Mouse (Mus musculus) hindbrain, postnatal 0 days (tissue): Measurements from ENCODE around the gene Rnf187. TPM values are rescaled to one million over a fixed set of nuclear protein-coding genes. Genes with fewer than 3 reads are reported as not detected.

Source experiments
- ATAC-seq: fragments of 200-750 bp; cut with Nextera tagmentation; 2 replicates; pipeline ENCODE4 v1.8.0; 2017; ENCODE audit warnings: mild to moderate bottlenecking, moderate TSS enrichment, moderate library complexity
- DNase-seq: peaks from one replicate; pipeline ENCODE4 v3.0.0-alpha.2; 2015; ENCODE audit warnings: low spot score
- H3K27ac ChIP-seq: fragments of 300-500 bp; sonication (generic); 2 replicates; pipeline ENCODE4 v1.5.1; 2014; ENCODE audit warnings: mild to moderate bottlenecking
- H3K27me3 ChIP-seq: fragments of 300-500 bp; sonication (generic); 2 replicates; pipeline ENCODE4 v1.6.1; 2014; ENCODE audit warnings: low read length, mixed read lengths; ENCODE audit not compliant: insufficient read depth
- H3K36me3 ChIP-seq: fragments of 300-500 bp; sonication (generic); 2 replicates; pipeline ENCODE4 v1.6.1; 2014; ENCODE audit warnings: low read length, mixed read lengths; ENCODE audit not compliant: insufficient read depth
- H3K4me1 ChIP-seq: fragments of 300-500 bp; sonication (generic); 2 replicates; pipeline ENCODE4 v1.6.1; 2014; ENCODE audit warnings: antibody characterized with exemption, low read length, mixed read lengths; ENCODE audit not compliant: insufficient read depth
- H3K4me2 ChIP-seq: fragments of 300-500 bp; sonication (generic); 2 replicates; pipeline ENCODE4 v1.6.1; 2014; ENCODE audit warnings: low read depth, mild to moderate bottlenecking, low read length, moderate library complexity, mixed read lengths
- H3K4me3 ChIP-seq: fragments of 300-500 bp; sonication (generic); 2 replicates; pipeline ENCODE4 v1.5.1; 2014; ENCODE audit warnings: low read length
- H3K9ac ChIP-seq: fragments of 300-500 bp; sonication (generic); replicated peaks from 2 replicates; pipeline ENCODE4 v1.6.1; 2014; ENCODE audit warnings: mild to moderate bottlenecking, low read length, moderate library complexity, mixed read lengths
- H3K9me3 ChIP-seq: fragments of 300-500 bp; sonication (generic); 2 replicates; pipeline ENCODE4 v1.6.1; 2016; ENCODE audit warnings: low read length, mixed read lengths
- CTCF ChIP-seq: IDR thresholded peaks from 2 replicates; pipeline ENCODE4 v1.5.1; 2016; ENCODE audit warnings: antibody characterized with exemption, control low read depth, low read depth
- WGBS: fragments of 180-500 bp; shearing (Covaris S2); extraction: QIAGEN DNeasy Blood & Tissue Kit; methylation state at CpG from one replicate; pipeline ENCODE4 v1.1.7; 2014; 5-methylcytosine and 5-hydroxymethylcytosine counted together
- polyA plus RNA-seq: library from polyadenylated mRNA; unstranded; fragments of >200 nt; fragmentation: Nextera tagmentation; extraction: Ambion mirVana; gene quantifications from 2 replicates; pipeline ENCODE4 v1.2.1, GENCODE M21; 2015
- total RNA-seq: library from RNA; depleted of rRNA; stranded (reverse); fragments of >200 nt; gene quantifications from 2 replicates; pipeline ENCODE4 v1.2.3, GENCODE M21; 2014

The Rnf187 gene
- total and polyA plus RNA-seq, 2 experiments from 2014 or later: 670 to 975 TPM

- no peak overlapping the region for H3K27ac ChIP-seq
- 0 out of 2 replicates have a peak, but pooled peaks cover 1% of the 10 kb centered on the region for H3K4me1 ChIP-seq
- H3K4me2 ChIP-seq: no peak overlapping the region
- no peaks in the 10 kb centered on the region for H3K9me3 ChIP-seq
- no peak overlapping the region for H3K9ac ChIP-seq
- TF ChIP-seq CTCF: peak; percentile 57
- H3K27me3 ChIP-seq: no peaks in the 10 kb centered on the region
- ATAC-seq: peak; percentile 41
- H3K36me3 ChIP-seq: peaks cover 45% of the 10 kb centered on the region; the same call in 1 of the 2 replicates
- H3K4me3 ChIP-seq: no peak overlapping the region
- WGBS: 64% methylated on average over 4 of the region's 4 CpGs
- peak; percentile 44 for DNase-seq
Measured at GRCm38 (mm10) chr11:58931576-58931975, 7.1 kb downstream of the Rnf187 start.

- Histone ChIP-seq H3K4me2 (no peak overlapping the region), H3K36me3 (peaks cover 34% of the 10 kb centered on the region; the same call in 1 of the 2 replicates), H3K27ac (no peak overlapping the region), H3K27me3 (no peaks in the 10 kb centered on the region), H3K9ac (no peak overlapping the region), H3K4me1 (no peaks in the 10 kb centered on the region), H3K9me3 (no peaks in the 10 kb centered on the region), H3K4me3 (no peak overlapping the region)
- ATAC-seq: no peak
- no peak; the same call in 1 of the 2 replicates for TF ChIP-seq CTCF
- 84% methylated on average over 3 of the region's 3 CpGs for WGBS
- DNase-seq: no peak
Measured at GRCm38 (mm10) chr11:58930254-58930653, 8.5 kb downstream of the Rnf187 start.

- no peak overlapping the region for H3K27ac ChIP-seq
- no peak for ATAC-seq
- no peaks in the 10 kb centered on the region for H3K27me3 ChIP-seq
- no peaks in the 10 kb centered on the region for H3K4me1 ChIP-seq
- H3K4me2 ChIP-seq: no peak overlapping the region
- H3K4me3 ChIP-seq: no peak overlapping the region
- TF ChIP-seq CTCF: no peak
- H3K9me3 ChIP-seq: no peaks in the 10 kb centered on the region
- H3K9ac ChIP-seq: no peak overlapping the region
- H3K36me3 ChIP-seq: peaks cover 34% of the 10 kb centered on the region; the same call in 1 of the 2 replicates
- no peak for DNase-seq
- 60% methylated on average over 3 of the region's 3 CpGs for WGBS
Measured at GRCm38 (mm10) chr11:58929641-58930040, 9.1 kb downstream of the Rnf187 start.

- no peaks in the 10 kb centered on the region for H3K9me3 ChIP-seq
- H3K27ac ChIP-seq: no peak overlapping the region
- H3K36me3 ChIP-seq: peaks cover 30% of the 10 kb centered on the region; the same call in 1 of the 2 replicates
- DNase-seq: no peak
- no peak for TF ChIP-seq CTCF
- no peak overlapping the region for H3K4me2 ChIP-seq
- no peak overlapping the region for H3K9ac ChIP-seq
- 86% methylated on average over 4 of the region's 4 CpGs for WGBS
- no peaks in the 10 kb centered on the region for H3K4me1 ChIP-seq
- H3K27me3 ChIP-seq: no peaks in the 10 kb centered on the region
- ATAC-seq: no peak
- H3K4me3 ChIP-seq: no peak overlapping the region
Measured at GRCm38 (mm10) chr11:58929055-58929454, 9.7 kb downstream of the Rnf187 start.

GRCm38 (mm10) chr11:58927790-58928651 is 10.7 kb downstream of the Rnf187 start:
- no peaks in the 10 kb centered on the region for H3K4me1 ChIP-seq
- WGBS: 34% methylated on average over 20 of the region's 20 CpGs
- no peak overlapping the region for H3K4me3 ChIP-seq
- H3K4me2 ChIP-seq: peak overlapping the region; percentile 41
- H3K9ac ChIP-seq: 0 out of 2 replicates have a peak overlapping the region, but pooled peaks have one; percentile 0
- no peaks in the 10 kb centered on the region for H3K9me3 ChIP-seq
- peak; percentile 87 for TF ChIP-seq CTCF
- H3K27ac ChIP-seq: 0 out of 2 replicates have a peak overlapping the region, but pooled peaks have one; percentile 54
- H3K27me3 ChIP-seq: no peaks in the 10 kb centered on the region
- DNase-seq: peak; percentile 80
- ATAC-seq: peak; percentile 69
- H3K36me3 ChIP-seq: peaks cover 20% of the 10 kb centered on the region; the same call in 1 of the 2 replicates

- no peak overlapping the region for H3K4me3 ChIP-seq
- no peak overlapping the region for H3K4me2 ChIP-seq
- H3K9ac ChIP-seq: no peak overlapping the region
- no peaks in the 10 kb centered on the region for H3K27me3 ChIP-seq
- DNase-seq (no peak), ATAC-seq (no peak)
- H3K27ac ChIP-seq: no peak overlapping the region
- H3K9me3 ChIP-seq: no peaks in the 10 kb centered on the region
- 80% methylated on average over 2 of the region's 2 CpGs for WGBS
- no peaks in the 10 kb centered on the region for H3K4me1 ChIP-seq
- peaks cover 10% of the 10 kb centered on the region; the same call in 1 of the 2 replicates for H3K36me3 ChIP-seq
- no peak for TF ChIP-seq CTCF
Measured at GRCm38 (mm10) chr11:58927053-58927452, 11.7 kb downstream of the Rnf187 start.
